Comparison of ENCODE assay signal across 8 mouse cellular contexts in the genomic region with DNA sequence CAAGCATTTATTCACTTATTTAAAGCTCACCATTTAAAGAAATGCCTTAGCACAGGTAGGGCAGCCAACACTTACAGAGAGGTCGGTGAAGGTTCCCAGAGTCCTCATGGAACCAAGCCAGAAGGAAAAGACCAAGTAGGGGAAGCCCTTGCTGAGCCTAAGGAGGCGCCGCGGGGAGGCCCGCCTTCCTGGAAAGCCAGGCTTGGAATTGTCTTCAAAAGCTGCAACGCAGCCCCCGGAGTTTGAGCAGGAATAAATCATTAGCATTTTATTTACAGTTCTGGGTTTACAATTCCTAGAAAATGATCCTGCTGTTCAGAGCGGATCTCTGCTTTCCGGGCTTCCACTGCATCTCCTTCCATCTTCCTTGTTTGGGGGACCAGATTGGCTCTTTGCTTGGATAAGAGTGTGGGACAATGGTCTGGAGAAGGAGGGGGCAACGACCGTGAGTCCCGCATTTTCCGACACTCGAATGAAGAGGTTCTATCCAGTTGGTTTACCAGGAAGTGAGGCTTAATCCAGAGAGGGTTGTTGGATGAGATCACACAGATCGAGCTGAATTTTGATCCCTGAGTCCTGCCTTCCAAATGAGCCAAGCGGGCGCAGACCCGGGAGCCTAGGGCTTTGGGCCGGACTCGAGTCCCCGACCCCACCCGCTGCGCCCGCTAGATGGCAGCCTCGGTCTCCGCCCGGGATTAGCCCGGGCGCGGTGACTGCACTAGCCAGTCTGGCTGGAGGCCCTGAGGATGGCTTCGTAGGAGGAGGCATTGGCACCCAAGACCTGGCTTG. TPM values are rescaled to one million over a fixed set of nuclear protein-coding genes. Genes with fewer than 3 reads are reported as not detected.
DNase-seq lines count a peak whose midpoint lies in the region; ATAC-seq and TF ChIP-seq lines count a peak whose summit lies in the region.

No protein-coding gene starts in this region.

- 9% methylated on average over 31 of the region's 31 CpGs for WGBS in hindbrain, embryonic 11.5 days
- WGBS in lung, postnatal 0 days = 4% methylated on average over 31 of the region's 31 CpGs

- H3K36me3 ChIP-seq in hindbrain, embryonic 11.5 days (ENCODE audit: control insufficient read depth, insufficient read depth, low read length) = no peaks in the 10 kb centered on the region
- H3K36me3 ChIP-seq in lung, postnatal 0 days (ENCODE audit: insufficient read depth, low read length) = no peaks in the 10 kb centered on the region

- H3K9ac ChIP-seq in hindbrain, embryonic 11.5 days (ENCODE audit: low read depth, low read length) = no peak overlapping the region
- no peak overlapping the region for H3K9ac ChIP-seq in lung, postnatal 0 days (replicated peaks; ENCODE audit: low read depth)

- peak overlapping the region; percentile 28 for H3K4me2 ChIP-seq in hindbrain, embryonic 11.5 days (replicated peaks; ENCODE audit: low read depth, low read length)
- H3K4me2 ChIP-seq in lung, postnatal 0 days (replicated peaks; ENCODE audit: low read depth, low read length) = peak overlapping the region; percentile 19

- ATAC-seq in hindbrain, embryonic 11.5 days (ENCODE audit: low FRiP score) = peak; percentile 81
- peak; percentile 70 for ATAC-seq in lung, postnatal 0 days

- 0 out of 2 replicates have a peak, but pooled peaks cover 2% of the 10 kb centered on the region for H3K4me1 ChIP-seq in hindbrain, embryonic 11.5 days (replicated peaks; ENCODE audit: control insufficient read depth, insufficient read depth, low read length)
- H3K4me1 ChIP-seq in lung, postnatal 0 days (ENCODE audit: insufficient read depth, low read depth, low read length) = no peaks in the 10 kb centered on the region

- no peak overlapping the region for H3K27ac ChIP-seq in hindbrain, embryonic 11.5 days (ENCODE audit: low read depth, low read length)
- no peak overlapping the region for H3K27ac ChIP-seq in lung, postnatal 0 days (ENCODE audit: low read length)

- peak; percentile 81 for TF ChIP-seq CTCF in lung, postnatal 0 days (IDR thresholded peaks at IDR 0.05)

- no peak for TF ChIP-seq EP300 in lung, postnatal 0 days (IDR thresholded peaks at IDR 0.05)

- H3K9me3 ChIP-seq in hindbrain, embryonic 11.5 days (ENCODE audit: control insufficient read depth, low read length) = no peaks in the 10 kb centered on the region
- no peaks in the 10 kb centered on the region for H3K9me3 ChIP-seq in lung, postnatal 0 days (ENCODE audit: low read length)

- no peak overlapping the region for H3K4me3 ChIP-seq in hindbrain, embryonic 11.5 days (ENCODE audit: low read depth, low read length)
- H3K4me3 ChIP-seq in lung, postnatal 0 days (ENCODE audit: low read depth, low read length) = peak overlapping the region; percentile 6; the same call in 1 of the 2 replicates

- DNase-seq in R1 (ENCODE audit: low read depth, low spot score) = peak; percentile 81
- peak; percentile 86 to 92 for DNase-seq in cerebellum, postnatal 25 days
- DNase-seq in frontal cortex, postnatal 14 days (ENCODE audit: low spot score in 2 of 2) = peak; percentile 42 to 72
- peak; percentile 93 for DNase-seq in hindbrain, embryonic 11.5 days (ENCODE audit: low spot score)
- DNase-seq in layer of hippocampus, postnatal 10 days (ENCODE audit: low spot score in 2 of 2) = peak; percentile 86 to 88
- DNase-seq in lung, postnatal 0 days (ENCODE audit: low spot score) = peak; percentile 76
- DNase-seq in ovary, postnatal 36 days (ENCODE audit: low spot score) = peak; percentile 81
- DNase-seq in thymus, postnatal 25 days = peak; percentile 52

- no peaks in the 10 kb centered on the region for H3K27me3 ChIP-seq in hindbrain, embryonic 11.5 days (ENCODE audit: control insufficient read depth, insufficient read depth, low read length)
- H3K27me3 ChIP-seq in lung, postnatal 0 days (replicated peaks; ENCODE audit: insufficient read depth, low read length) = 0 out of 2 replicates have a peak, but pooled peaks cover 3% of the 10 kb centered on the region

RNA-seq across cellular contexts. Expression of gene 4930535I16Rik, which starts 39.1 kb away (rescaled TPM):
- not detected in 2 replicates for polyA plus RNA-seq in hindbrain, embryonic 11.5 days (2014; fragmentation: Nextera tagmentation; extraction: Ambion mirVana)
- not detected for total RNA-seq in layer of hippocampus, postnatal 10 days (2021)
- polyA plus RNA-seq in lung, postnatal 0 days (2015; fragmentation: Nextera tagmentation; extraction: Ambion mirVana) = not detected in 2 replicates

RNA-seq across cellular contexts. Expression of gene Rragc, which starts 39.7 kb away (rescaled TPM):
- polyA plus RNA-seq in hindbrain, embryonic 11.5 days (2014; fragmentation: Nextera tagmentation; extraction: Ambion mirVana) = 55.0 and 55.2 TPM in 2 replicates
- total RNA-seq in layer of hippocampus, postnatal 10 days (2021) = 10 to 100 TPM; 44.3 to 49.9 TPM
- 47.4 and 50.4 TPM in 2 replicates for polyA plus RNA-seq in lung, postnatal 0 days (2015; fragmentation: Nextera tagmentation; extraction: Ambion mirVana)

RNA-seq across cellular contexts. Expression of gene Mycbp, which starts 52.3 kb away (rescaled TPM):
- 51.2 and 67.2 TPM in 2 replicates for polyA plus RNA-seq in hindbrain, embryonic 11.5 days (2014; fragmentation: Nextera tagmentation; extraction: Ambion mirVana)
- total RNA-seq in layer of hippocampus, postnatal 10 days (2021) = 10 to 100 TPM; 16.1 to 17.2 TPM
- 73.0 and 81.0 TPM in 2 replicates for polyA plus RNA-seq in lung, postnatal 0 days (2015; fragmentation: Nextera tagmentation; extraction: Ambion mirVana)
